Mouse (Mus musculus) lung, postnatal 4 days (tissue): ENCODE results near the gene Dnase1l1.

Source experiments
- DNase-seq, 2 experiments: peaks; one replicate each; pipeline ENCODE4 v3.0.0; 2021

The Dnase1l1 gene

GRCm38 (mm10) chrX:74281732-74282394 lies at the start of gene Dnase1l1, which contains the start of gene Taz:
Gene Dnase1l1 (minus strand): TSS chrX:74282337.
Gene Taz (plus strand): TSS chrX:74281912.
- DNase-seq = peak; percentile 86 to 93

- no peak for DNase-seq
These were observed 48.2 kb upstream of the Dnase1l1 start for GRCm38 (mm10) chrX:74330166-74330930.

GRCm38 (mm10) chrX:74329215-74329671 lies 47.1 kb upstream of the Dnase1l1 start:
- DNase-seq = no peak

GRCm38 (mm10) chrX:74328725-74329161 lies 46.6 kb upstream of the Dnase1l1 start, which contains the start of gene Plxna3:
Gene Plxna3 (plus strand): TSS chrX:74329066.
- DNase-seq = peak; percentile 78 to 81

- peak; percentile 89 to 93 for DNase-seq
These were observed 30.7 kb upstream of the Dnase1l1 start, which contains the start of gene Fam50a for GRCm38 (mm10) chrX:74312540-74313464. Gene Fam50a (plus strand): TSS chrX:74313033.

- DNase-seq = peak; percentile 81 to 84
These were observed 22.9 kb upstream of the Dnase1l1 start, which contains the start of gene Gdi1 for GRCm38 (mm10) chrX:74304867-74305700. Gene Gdi1 (plus strand): TSS chrX:74304998.

- DNase-seq = no peak
These were observed 17.6 kb upstream of the Dnase1l1 start for GRCm38 (mm10) chrX:74299721-74300120.

GRCm38 (mm10) chrX:74298348-74298747 lies 16.2 kb upstream of the Dnase1l1 start:
- DNase-seq = no peak

- peak; percentile 95 to 96 for DNase-seq
These were observed 14.7 kb upstream of the Dnase1l1 start, which contains the start of gene Atp6ap1 for GRCm38 (mm10) chrX:74296538-74297448. Gene Atp6ap1 (plus strand): TSS chrX:74297097.

GRCm38 (mm10) chrX:74293431-74293830 lies 11.3 kb upstream of the Dnase1l1 start:
- no peak for DNase-seq

GRCm38 (mm10) chrX:74283092-74283437 lies 928 bp upstream of the Dnase1l1 start:
- no peak for DNase-seq

- DNase-seq = peak; percentile 91
These were observed 406 bp upstream of the Dnase1l1 start for GRCm38 (mm10) chrX:74282395-74283091.

- no peak for DNase-seq
These were observed 951 bp downstream of the Dnase1l1 start for GRCm38 (mm10) chrX:74281041-74281731.

GRCm38 (mm10) chrX:74277916-74278315 lies 4.2 kb downstream of the Dnase1l1 start:
- DNase-seq = no peak

GRCm38 (mm10) chrX:74273422-74274322 lies 8.5 kb downstream of the Dnase1l1 start:
- DNase-seq = no peak

- peak; percentile 49 to 58 for DNase-seq
These were observed 11.1 kb downstream of the Dnase1l1 start for GRCm38 (mm10) chrX:74270902-74271551.
